Mouse (Mus musculus) neural tube, embryonic 14.5 days (tissue): ENCODE data around the gene Nbl1. TPM values are rescaled to one million over a fixed set of nuclear protein-coding genes. Genes with fewer than 3 reads are reported as not detected.

Experiments
- ATAC-seq: fragments of 200-750 bp; cut with Nextera tagmentation; 2 replicates; pipeline ENCODE4 v1.8.0; 2017; ENCODE audit warnings: low read depth, mild to moderate bottlenecking, moderate TSS enrichment, moderate library complexity
- H3K27ac ChIP-seq: fragments of 300-500 bp; sonication (generic); 2 replicates; pipeline ENCODE4 v1.5.1; 2014; ENCODE audit warnings: low read depth, mild to moderate bottlenecking, control low read depth, low read length, moderate library complexity, mixed read lengths
- H3K27me3 ChIP-seq: fragments of 300-500 bp; sonication (generic); 2 replicates; pipeline ENCODE4 v1.6.1; 2014; ENCODE audit warnings: low read length; ENCODE audit not compliant: control insufficient read depth, insufficient read depth
- H3K36me3 ChIP-seq: fragments of 300-500 bp; sonication (generic); 2 replicates; pipeline ENCODE4 v1.6.1; 2014; ENCODE audit warnings: low read length, mixed read lengths; ENCODE audit not compliant: control insufficient read depth, insufficient read depth
- H3K4me1 ChIP-seq: fragments of 300-500 bp; sonication (generic); 2 replicates; pipeline ENCODE4 v1.6.1; 2014; ENCODE audit warnings: low read length; ENCODE audit not compliant: control insufficient read depth, insufficient read depth
- H3K4me2 ChIP-seq: fragments of 300-500 bp; sonication (generic); 2 replicates; pipeline ENCODE4 v1.6.1; 2014; ENCODE audit warnings: mild to moderate bottlenecking, low read depth, low read length, control low read depth
- H3K4me3 ChIP-seq: fragments of 300-500 bp; sonication (generic); 2 replicates; pipeline ENCODE4 v1.5.1; 2014; ENCODE audit warnings: low read depth, low read length, control low read depth, mixed read lengths
- H3K9ac ChIP-seq: fragments of 300-500 bp; sonication (generic); replicated peaks from 2 replicates; pipeline ENCODE4 v1.6.1; 2014; ENCODE audit warnings: low read depth, mild to moderate bottlenecking, control low read depth, low read length, mixed read lengths
- H3K9me3 ChIP-seq: fragments of 300-500 bp; sonication (generic); 2 replicates; pipeline ENCODE4 v1.6.1; 2016; ENCODE audit warnings: low read length; ENCODE audit not compliant: control insufficient read depth
- WGBS: fragments of 180-500 bp; shearing (Covaris S2); extraction: QIAGEN DNeasy Blood & Tissue Kit; methylation state at CpG from one replicate; pipeline ENCODE4 v1.1.7; 2014; 5-methylcytosine and 5-hydroxymethylcytosine counted together
- polyA plus RNA-seq: library from polyadenylated mRNA; unstranded; fragments of >200 nt; fragmentation: Nextera tagmentation; extraction: Ambion mirVana; gene quantifications from 2 replicates; pipeline ENCODE4 v1.2.1, GENCODE M21; 2014

Nbl1 gene
- polyA plus RNA-seq, 1 experiment from 2014 or later: 26.3 TPM

DNA sequence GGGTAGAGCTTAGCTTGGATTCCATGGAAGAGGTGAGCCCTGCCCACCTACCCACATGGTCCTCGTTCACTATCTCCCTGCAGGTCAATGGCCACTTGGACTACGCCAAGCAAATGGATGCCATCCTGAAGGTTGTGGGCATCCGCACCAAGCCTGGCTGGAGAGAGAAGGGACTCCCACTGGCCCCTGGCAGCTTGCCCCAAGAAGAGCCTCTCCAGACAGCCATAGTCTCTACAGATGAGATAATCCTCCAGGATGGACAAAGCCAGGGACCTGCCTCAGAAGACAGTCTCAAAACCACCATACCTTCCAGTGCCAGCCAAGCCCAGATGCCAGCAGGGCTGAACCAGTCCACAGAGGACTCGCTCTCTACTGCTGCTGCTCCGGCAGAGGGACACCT, 34.8 kb downstream of the Nbl1 start:
- H3K36me3 ChIP-seq: no peaks in the 10 kb centered on the region
- H3K27me3 ChIP-seq: no peaks in the 10 kb centered on the region
- H3K9me3 ChIP-seq: no peaks in the 10 kb centered on the region
- no peak overlapping the region for H3K27ac ChIP-seq
- ATAC-seq: no peak
- no peak overlapping the region for H3K4me2 ChIP-seq
- no peak overlapping the region for H3K4me3 ChIP-seq
- no peak overlapping the region for H3K9ac ChIP-seq
- 93% methylated on average over 5 of the region's 5 CpGs for WGBS
- peaks cover 12% of the 10 kb centered on the region for H3K4me1 ChIP-seq

DNA sequence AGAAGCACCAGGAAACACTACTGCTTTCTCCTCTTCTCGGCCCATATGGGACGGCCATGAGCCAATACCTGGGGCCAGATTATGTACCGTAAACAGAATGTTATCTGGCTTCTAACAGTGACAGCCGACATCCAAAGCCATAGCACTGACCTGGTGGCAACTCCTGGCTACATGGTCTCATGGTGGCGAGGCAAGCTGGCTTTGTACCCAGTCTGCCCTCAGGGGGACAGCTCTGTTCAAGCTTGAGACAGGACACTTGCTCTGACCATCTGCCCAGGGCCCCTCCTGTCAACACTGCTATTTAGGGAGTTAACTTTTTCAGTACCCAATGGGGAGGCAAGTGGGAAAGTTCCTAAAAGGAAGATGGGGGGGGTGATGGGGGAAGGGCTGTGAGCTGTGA, 35.5 kb downstream of the Nbl1 start:
- Histone ChIP-seq H3K4me3 (no peak overlapping the region), H3K4me1 (peaks cover 12% of the 10 kb centered on the region), H3K27ac (no peak overlapping the region), H3K9me3 (no peaks in the 10 kb centered on the region), H3K36me3 (no peaks in the 10 kb centered on the region), H3K27me3 (no peaks in the 10 kb centered on the region), H3K9ac (no peak overlapping the region), H3K4me2 (no peak overlapping the region)
- 71% methylated on average over 5 of the region's 5 CpGs for WGBS
- ATAC-seq: no peak

DNA sequence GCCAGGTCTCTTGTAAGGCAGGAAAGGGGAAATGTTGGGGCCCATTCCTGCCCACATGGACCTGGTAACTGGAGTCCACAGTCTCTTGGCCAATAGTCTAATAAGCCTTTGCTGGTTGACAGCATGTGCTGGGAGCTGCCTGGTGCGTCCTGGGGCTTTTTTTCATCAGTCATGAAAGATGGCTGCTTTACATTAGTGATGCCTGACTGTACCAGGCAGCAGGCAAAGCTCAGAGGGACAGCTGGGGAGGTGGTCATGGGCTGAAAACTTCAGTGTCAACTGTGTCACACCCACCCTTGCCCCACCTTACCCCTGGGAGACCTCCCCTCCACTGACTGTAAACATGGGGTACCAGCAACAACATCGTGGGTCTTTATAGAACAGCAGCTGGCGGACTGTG, 37.0 kb downstream of the Nbl1 start:
- Histone ChIP-seq H3K27ac (peak overlapping the region; percentile 62; the same call in 1 of the 2 replicates), H3K9me3 (no peaks in the 10 kb centered on the region), H3K27me3 (no peaks in the 10 kb centered on the region), H3K4me3 (no peak overlapping the region), H3K9ac (no peak overlapping the region), H3K4me1 (peaks cover 12% of the 10 kb centered on the region), H3K36me3 (no peaks in the 10 kb centered on the region), H3K4me2 (no peak overlapping the region)
- WGBS: 55% methylated on average over 3 of the region's 3 CpGs
- ATAC-seq: no peak

- peaks cover 12% of the 10 kb centered on the region for H3K4me1 ChIP-seq
- no peak overlapping the region for H3K4me2 ChIP-seq
- H3K27me3 ChIP-seq: no peaks in the 10 kb centered on the region
- H3K4me3 ChIP-seq: no peak overlapping the region
- H3K36me3 ChIP-seq: no peaks in the 10 kb centered on the region
- H3K9ac ChIP-seq: no peak overlapping the region
- ATAC-seq: no peak
- H3K27ac ChIP-seq: peak overlapping the region; percentile 62; the same call in 1 of the 2 replicates
- WGBS: 56% methylated on average over 4 of the region's 4 CpGs
- H3K9me3 ChIP-seq: no peaks in the 10 kb centered on the region
Measured at GRCm38 (mm10) chr4:139055336-139055735, 37.5 kb downstream of the Nbl1 start.

DNA sequence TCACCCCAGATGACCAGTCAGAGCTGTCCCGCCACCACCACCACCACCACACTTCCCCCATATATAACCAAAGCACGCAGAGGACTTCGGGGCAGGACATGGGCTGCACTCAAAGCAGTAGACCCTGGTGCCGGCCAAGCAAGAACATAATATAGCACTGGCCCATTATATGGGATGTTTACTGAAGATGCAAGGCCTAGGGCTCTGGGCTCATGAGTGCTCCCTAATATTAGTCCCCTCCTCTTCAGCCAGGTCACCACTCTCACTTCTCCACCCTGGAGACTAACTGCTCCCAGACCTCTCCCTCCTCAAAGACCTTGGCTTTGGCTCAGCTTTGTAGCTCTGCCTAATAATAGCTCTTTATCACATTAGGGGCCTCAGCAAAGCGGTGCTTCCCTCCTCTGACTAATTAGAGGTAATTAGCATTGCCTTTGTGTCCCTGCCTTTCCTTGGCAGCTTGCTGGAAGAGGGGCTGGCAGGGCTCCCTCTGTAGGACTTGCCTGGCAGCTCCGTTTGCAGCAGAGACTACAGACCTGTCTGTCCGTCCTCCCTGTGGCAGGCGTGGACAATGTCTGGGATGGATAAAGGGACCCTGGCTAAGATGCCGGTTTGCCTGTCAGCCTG, 38.4 kb downstream of the Nbl1 start:
- Histone ChIP-seq H3K27me3 (no peaks in the 10 kb centered on the region), H3K4me2 (no peak overlapping the region), H3K36me3 (no peaks in the 10 kb centered on the region), H3K9ac (no peak overlapping the region), H3K9me3 (no peaks in the 10 kb centered on the region), H3K4me1 (peaks cover 12% of the 10 kb centered on the region), H3K27ac (peak overlapping the region; percentile 62; the same call in 1 of the 2 replicates), H3K4me3 (no peak overlapping the region)
- WGBS: 44% methylated on average over 9 of the region's 9 CpGs
- ATAC-seq: peak; percentile 70; the same call in 1 of the 2 replicates

DNA sequence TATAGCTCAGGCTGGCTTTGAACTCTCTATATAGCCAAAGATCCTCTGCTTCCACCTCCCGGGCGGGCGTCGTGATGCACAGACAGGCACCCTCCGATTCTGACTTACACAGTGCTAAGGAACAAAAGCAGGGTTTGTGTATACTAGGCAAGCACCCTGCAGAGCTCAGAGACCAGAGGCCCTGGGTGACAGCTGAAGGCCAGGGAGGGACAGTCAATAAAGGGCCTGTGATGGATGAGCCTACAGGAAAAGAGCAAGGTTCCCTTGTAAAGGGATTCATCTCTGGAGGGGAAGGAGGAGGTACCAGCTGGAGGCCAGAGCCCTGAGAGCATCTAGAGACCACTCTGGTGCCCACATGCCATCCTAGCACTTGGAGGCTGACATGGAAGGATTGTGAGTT, 39.4 kb downstream of the Nbl1 start:
- H3K4me2 ChIP-seq: no peak overlapping the region
- ATAC-seq: no peak
- 26% methylated on average over 5 of the region's 5 CpGs for WGBS
- H3K36me3 ChIP-seq: no peaks in the 10 kb centered on the region
- H3K27ac ChIP-seq: no peak overlapping the region; the same call in 1 of the 2 replicates
- H3K9me3 ChIP-seq: no peaks in the 10 kb centered on the region
- H3K27me3 ChIP-seq: no peaks in the 10 kb centered on the region
- H3K4me3 ChIP-seq: no peak overlapping the region
- H3K4me1 ChIP-seq: peaks cover 12% of the 10 kb centered on the region
- no peak overlapping the region for H3K9ac ChIP-seq

GRCm38 (mm10) chr4:139052796-139053195, 40.0 kb downstream of the Nbl1 start:
- H3K9me3 ChIP-seq: no peaks in the 10 kb centered on the region
- no peak overlapping the region for H3K27ac ChIP-seq
- no peaks in the 10 kb centered on the region for H3K36me3 ChIP-seq
- peaks cover 12% of the 10 kb centered on the region for H3K4me1 ChIP-seq
- H3K9ac ChIP-seq: no peak overlapping the region
- H3K4me2 ChIP-seq: no peak overlapping the region
- ATAC-seq: no peak
- H3K27me3 ChIP-seq: no peaks in the 10 kb centered on the region
- no peak overlapping the region for H3K4me3 ChIP-seq
- 66% methylated on average over 7 of the region's 7 CpGs for WGBS

- H3K27ac ChIP-seq: no peak overlapping the region
- ATAC-seq: no peak
- 63% methylated on average over 6 of the region's 6 CpGs for WGBS
- H3K4me1 ChIP-seq: no peaks in the 10 kb centered on the region
- H3K9me3 ChIP-seq: no peaks in the 10 kb centered on the region
- no peaks in the 10 kb centered on the region for H3K27me3 ChIP-seq
- no peaks in the 10 kb centered on the region for H3K36me3 ChIP-seq
- H3K9ac ChIP-seq: no peak overlapping the region
- no peak overlapping the region for H3K4me3 ChIP-seq
- no peak overlapping the region for H3K4me2 ChIP-seq
Measured at GRCm38 (mm10) chr4:139048518-139048917, 44.3 kb downstream of the Nbl1 start.

DNA sequence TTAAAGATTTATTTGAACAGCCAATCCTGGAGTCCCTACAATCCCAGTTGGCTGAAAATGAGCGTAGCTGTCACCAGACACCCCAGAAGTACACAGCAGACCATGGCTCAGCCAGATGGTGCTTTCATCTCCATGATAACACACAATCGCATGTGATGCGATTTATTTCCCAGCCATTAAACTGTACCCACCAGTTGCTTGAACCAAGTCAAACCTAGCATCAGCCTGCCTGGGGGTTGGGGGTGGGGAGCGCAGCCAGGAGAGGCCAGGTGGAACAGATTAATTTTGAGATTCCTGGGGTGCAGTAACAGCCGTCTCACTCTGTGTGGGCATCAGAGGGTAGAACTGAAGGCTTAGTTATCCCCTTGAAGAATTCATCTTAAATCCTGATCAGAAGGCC, 46.4 kb downstream of the Nbl1 start:
- Histone ChIP-seq H3K4me1 (no peaks in the 10 kb centered on the region), H3K9ac (no peak overlapping the region), H3K4me3 (no peak overlapping the region), H3K27ac (no peak overlapping the region), H3K9me3 (no peaks in the 10 kb centered on the region), H3K4me2 (no peak overlapping the region), H3K27me3 (no peaks in the 10 kb centered on the region), H3K36me3 (no peaks in the 10 kb centered on the region)
- WGBS: 64% methylated on average over 5 of the region's 5 CpGs
- peak; percentile 46; the same call in 1 of the 2 replicates for ATAC-seq
